Mouse (Mus musculus): ENCODE measurements around the gene Fgf5.

- no peak for TF ChIP-seq POLR2A (IDR thresholded peaks at IDR 0.05; ENCODE audit: control insufficient read depth, low read depth, low read length)
- no peak for TF ChIP-seq CTCF (IDR thresholded peaks at IDR 0.05; ENCODE audit: control insufficient read depth, insufficient read depth, insufficient replicate concordance, low read depth, low read length)
Observed at GRCm38 (mm10) chr5:98245303-98245702, 8.7 kb upstream of the Fgf5 start.
